Comparison of ENCODE assay signal across 9 mouse cellular contexts in genomic region chr6:49319595-49320315, GRCm38 (mm10). TPM values are rescaled to one million over a fixed set of nuclear protein-coding genes. Genes with fewer than 3 reads are reported as not detected.
DNase-seq lines count a peak whose midpoint lies in the region; ATAC-seq lines count a peak whose summit lies in the region.
"Had no signal": no experiment of that assay in that cellular context is flagged by ENCODE, and none has a peak within 500 bp of the region (broad histone marks: within the 10 kb centered on the region; RNA-seq: fewer than 3 reads in every experiment).

No protein-coding gene starts in this region.

- no peaks in the 10 kb centered on the region for H3K36me3 ChIP-seq in erythroblast, embryonic 14.5 days (ENCODE audit: control insufficient read depth)
- H3K36me3 ChIP-seq in hindbrain, embryonic 16.5 days (ENCODE audit: control insufficient read depth, insufficient read depth, low read length), result no peaks in the 10 kb centered on the region
- no peaks in the 10 kb centered on the region for H3K36me3 ChIP-seq in midbrain, embryonic 11.5 days (ENCODE audit: control insufficient read depth, insufficient read depth, low read length)

- peak overlapping the region; percentile 75 for H3K4me3 ChIP-seq in erythroblast, embryonic 14.5 days (replicated peaks)
- peak overlapping the region; percentile 86 for H3K4me3 ChIP-seq in hindbrain, embryonic 16.5 days (ENCODE audit: low read length)
- peak overlapping the region; percentile 59 for H3K4me3 ChIP-seq in midbrain, embryonic 11.5 days (ENCODE audit: low read depth, low read length)

- H3K27ac ChIP-seq in hindbrain, embryonic 16.5 days (ENCODE audit: low read depth, low read length), result peak overlapping the region; percentile 90
- peak overlapping the region; percentile 58 for H3K27ac ChIP-seq in midbrain, embryonic 11.5 days (ENCODE audit: low read depth, low read length)

- H3K4me1 ChIP-seq in erythroblast, embryonic 14.5 days (ENCODE audit: control insufficient read depth), result peaks cover 23% of the 10 kb centered on the region
- H3K4me1 ChIP-seq in hindbrain, embryonic 16.5 days (ENCODE audit: control insufficient read depth, insufficient read depth, low read depth, low read length), result peaks cover 5% of the 10 kb centered on the region
- 0 out of 2 replicates have a peak, but pooled peaks cover 2% of the 10 kb centered on the region for H3K4me1 ChIP-seq in midbrain, embryonic 11.5 days (ENCODE audit: control insufficient read depth, insufficient read depth, low read length)

- 12% methylated on average over 13 of the region's 13 CpGs for WGBS in hindbrain, embryonic 16.5 days
- WGBS in midbrain, embryonic 11.5 days, result 17% methylated on average over 13 of the region's 13 CpGs

- H3K4me2 ChIP-seq in hindbrain, embryonic 16.5 days (ENCODE audit: low read length), result peak overlapping the region; percentile 64
- H3K4me2 ChIP-seq in midbrain, embryonic 11.5 days, result peak overlapping the region; percentile 58

- ATAC-seq in erythroblast, adult 5-6 weeks (replicated peaks; ENCODE audit: low FRiP score, poor library complexity, severe bottlenecking), result no peak
- 0 out of 2 replicates have a peak, but pooled peaks have one; percentile 0 for ATAC-seq in hindbrain, embryonic 16.5 days
- ATAC-seq in midbrain, embryonic 11.5 days (ENCODE audit: low FRiP score), result no peak

- H3K27me3 ChIP-seq in erythroblast, embryonic 14.5 days (ENCODE audit: control insufficient read depth), result peaks cover 2% of the 10 kb centered on the region; the same call in 1 of the 2 replicates
- H3K27me3 ChIP-seq in hindbrain, embryonic 16.5 days (replicated peaks; ENCODE audit: control insufficient read depth, insufficient read depth, low read length), result no peaks in the 10 kb centered on the region
- H3K27me3 ChIP-seq in midbrain, embryonic 11.5 days (ENCODE audit: control insufficient read depth, insufficient read depth, low read length), result no peaks in the 10 kb centered on the region
- H3K27me3 ChIP-seq: Patski had no signal

- peak; percentile 52 for DNase-seq in right cerebral cortex, postnatal 4 days
- no peak for DNase-seq in right cerebral cortex, postnatal 25 days
- DNase-seq in midbrain, embryonic 11.5 days (ENCODE audit: low spot score, missing footprints), result no peak
- no peak for DNase-seq in c-Kit-positive CD71-positive TER-119-positive erythroid progenitor cells, embryonic 14.5 days (ENCODE audit: low spot score)
- DNase-seq in urinary bladder, adult 2 months (ENCODE audit: low spot score), result no peak

- H3K9me3 ChIP-seq in erythroblast, embryonic 14.5 days (ENCODE audit: control insufficient read depth, low read length), result no peaks in the 10 kb centered on the region
- H3K9me3 ChIP-seq in hindbrain, embryonic 16.5 days (ENCODE audit: control insufficient read depth, low read length), result no peaks in the 10 kb centered on the region
- no peaks in the 10 kb centered on the region for H3K9me3 ChIP-seq in midbrain, embryonic 11.5 days (ENCODE audit: control insufficient read depth, low read length)

- H3K9ac ChIP-seq in hindbrain, embryonic 16.5 days (ENCODE audit: low read depth, low read length), result peak overlapping the region; percentile 82
- peak overlapping the region; percentile 61 for H3K9ac ChIP-seq in midbrain, embryonic 11.5 days (ENCODE audit: low read length)

RNA-seq across cellular contexts. Expression of gene Ccdc126, which starts 0.7 kb away (rescaled TPM):
- not detected in 2 replicates for polyA plus RNA-seq in erythroblast, embryonic 14.5 days (2012)
- total RNA-seq in erythroblast, adult 5-6 weeks (2015; ENCODE audit: low replicate concordance), result 3.3 TPM in 1 of 2 replicates, not detected in the other
- 0.68 and 0.70 TPM in 2 replicates for total RNA-seq in erythroblast, adult 5-6 weeks (2017; ENCODE audit: low replicate concordance)
- 9.4 and 10.7 TPM in 2 replicates for polyA plus RNA-seq in hindbrain, embryonic 16.5 days (2015; fragmentation: Nextera tagmentation; extraction: Ambion mirVana)
- 6.4 and 7.6 TPM in 2 replicates for polyA plus RNA-seq in midbrain, embryonic 11.5 days (2014; fragmentation: Nextera tagmentation; extraction: Ambion mirVana)
- polyA plus RNA-seq in urinary bladder, adult 2 months (2012; rRNA removed), result 8.2 and 10.4 TPM in 2 replicates

RNA-seq across cellular contexts. Expression of gene Fam221a, which starts 47.8 kb away (rescaled TPM):
- 0.10 and 0.17 TPM in 2 replicates for polyA plus RNA-seq in erythroblast, embryonic 14.5 days (2012)
- 2.7 and 2.9 TPM in 2 replicates for total RNA-seq in erythroblast, adult 5-6 weeks (2015; ENCODE audit: low replicate concordance)
- total RNA-seq in erythroblast, adult 5-6 weeks (2017; ENCODE audit: low replicate concordance), result 1.1 and 2.2 TPM in 2 replicates
- 5.4 and 6.2 TPM in 2 replicates for polyA plus RNA-seq in hindbrain, embryonic 16.5 days (2015; fragmentation: Nextera tagmentation; extraction: Ambion mirVana)
- 5.0 and 6.0 TPM in 2 replicates for polyA plus RNA-seq in midbrain, embryonic 11.5 days (2014; fragmentation: Nextera tagmentation; extraction: Ambion mirVana)
- 5.2 and 5.9 TPM in 2 replicates for polyA plus RNA-seq in urinary bladder, adult 2 months (2012; rRNA removed)

RNA-seq across cellular contexts. Expression of gene Tra2a, which starts 55.9 kb away (rescaled TPM):
- polyA plus RNA-seq in erythroblast, embryonic 14.5 days (2012), result 2.1 and 2.7 TPM in 2 replicates
- 73.6 and 81.3 TPM in 2 replicates for total RNA-seq in erythroblast, adult 5-6 weeks (2015; ENCODE audit: low replicate concordance)
- 56.5 and 90.1 TPM in 2 replicates for total RNA-seq in erythroblast, adult 5-6 weeks (2017; ENCODE audit: low replicate concordance)
- polyA plus RNA-seq in hindbrain, embryonic 16.5 days (2015; fragmentation: Nextera tagmentation; extraction: Ambion mirVana), result 97.0 and 97.9 TPM in 2 replicates
- polyA plus RNA-seq in midbrain, embryonic 11.5 days (2014; fragmentation: Nextera tagmentation; extraction: Ambion mirVana), result 57.6 and 61.2 TPM in 2 replicates
- 86.7 and 120 TPM in 2 replicates for polyA plus RNA-seq in urinary bladder, adult 2 months (2012; rRNA removed)

Comparison
In these comparisons a context has a peak if more than half of its experiments do, and no peak if none do; other contexts are left out.
1. RNA of gene Tra2a, which starts 55.9 kb away (polyA plus RNA-seq): 86.7 to 120 TPM in urinary bladder, adult 2 months, 97.0 to 97.9 TPM in hindbrain, embryonic 16.5 days and 57.6 to 61.2 TPM in midbrain, embryonic 11.5 days; 2.1 to 2.7 TPM in erythroblast, embryonic 14.5 days; every median in the first group is over 10 times any median in the second.
2. Peak in every context shown above with its lines, with median percentiles within 50 percentile points of each other: H3K4me3 ChIP-seq.